Mouse (Mus musculus) adrenal gland (tissue): ENCODE measurements around the gene Lonp2.

Experiments used
- intact Hi-C: fragments of 180-260 bp; cut with DNase I; formaldehyde crosslinking; loops from one replicate; pipeline ENCODE4 v1.15.1; 2025
- microRNA-seq, 2 experiments: library from miRNA; unstranded; fragments of <30 nt; microRNA quantifications; one replicate each; pipeline ENCODE4; 2019

The Lonp2 gene

DNA sequence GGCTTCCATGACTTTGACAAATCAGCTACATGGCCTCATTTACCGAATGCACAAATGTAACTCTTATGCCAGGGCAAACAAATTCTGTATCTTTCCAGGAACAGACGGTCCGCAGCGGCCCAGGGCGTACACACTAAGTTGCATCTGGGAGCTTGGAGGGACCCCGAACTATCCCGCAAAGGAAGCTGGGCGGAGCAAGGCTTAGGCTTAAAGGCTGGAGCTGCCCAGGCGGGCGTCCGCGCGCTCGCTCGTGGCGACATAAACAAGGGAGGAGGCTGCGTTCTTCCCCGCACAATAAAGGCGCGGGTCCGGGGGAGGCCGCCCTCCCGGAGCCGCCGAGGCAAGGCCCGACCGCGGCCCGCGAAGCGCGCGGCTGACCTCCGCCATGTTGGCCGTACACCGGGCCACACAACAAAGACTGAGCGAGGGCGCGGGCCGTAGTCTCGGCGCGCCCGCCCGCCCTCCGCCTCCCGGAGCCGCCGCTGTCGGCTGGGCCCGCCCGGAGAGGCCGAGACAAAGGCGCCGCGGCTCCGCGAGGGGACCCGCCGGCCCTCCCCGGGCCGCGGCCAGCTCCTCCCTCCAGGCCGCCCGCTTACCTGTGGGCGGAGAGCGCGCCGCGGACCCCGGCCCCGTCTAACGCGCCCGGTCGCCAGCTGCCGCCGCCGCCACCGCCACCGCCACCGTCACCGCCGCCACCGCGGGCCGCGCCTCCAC, 121.5 kb downstream of the Lonp2 start, which contains the start of the genes Gm10638 and Siah1a:
Gene Gm10638 (plus strand): TSS at position 479 of the 714 bp plus-strand sequence.
Gene Siah1a (minus strand): TSS at position 714 of the 714 bp plus-strand sequence.
- intact Hi-C loops: no loop called here

DNA sequence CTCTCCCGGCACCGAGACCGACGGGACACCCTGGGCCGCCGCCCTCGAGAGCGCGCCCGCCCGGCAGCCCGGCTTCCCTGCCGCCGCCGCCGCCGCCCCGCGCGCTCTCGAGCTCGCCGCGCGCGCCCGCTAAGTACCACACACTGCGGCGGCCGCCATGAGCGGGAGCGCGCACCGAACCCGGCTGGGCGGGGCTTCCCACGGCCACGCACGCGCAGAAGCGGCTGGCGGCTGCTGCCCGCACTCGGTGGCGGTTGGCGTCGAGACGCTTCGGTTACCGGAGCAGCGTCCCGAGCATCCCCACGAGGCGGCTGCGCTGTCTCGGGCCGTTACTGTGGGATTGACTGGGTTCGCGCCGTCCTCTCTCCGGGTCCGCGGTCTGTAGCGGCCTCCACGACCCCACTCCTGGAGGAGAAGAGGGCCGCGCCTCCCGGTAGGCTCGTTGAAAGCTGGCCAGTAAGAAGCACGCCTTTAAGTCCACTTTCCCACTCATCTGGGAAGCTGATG, 122.1 kb downstream of the Lonp2 start:
- intact Hi-C loops: no loop called here

- intact Hi-C loops: no loop called here
Observed at GRCm38 (mm10) chr8:86746511-86746910, 122.7 kb downstream of the Lonp2 start.

- intact Hi-C loops: no loop called here
Observed at GRCm38 (mm10) chr8:86749842-86750241, 126.0 kb downstream of the Lonp2 start.

GRCm38 (mm10) chr8:86756948-86757733, 133.3 kb downstream of the Lonp2 start:
- intact Hi-C loops: no loop called here

DNA sequence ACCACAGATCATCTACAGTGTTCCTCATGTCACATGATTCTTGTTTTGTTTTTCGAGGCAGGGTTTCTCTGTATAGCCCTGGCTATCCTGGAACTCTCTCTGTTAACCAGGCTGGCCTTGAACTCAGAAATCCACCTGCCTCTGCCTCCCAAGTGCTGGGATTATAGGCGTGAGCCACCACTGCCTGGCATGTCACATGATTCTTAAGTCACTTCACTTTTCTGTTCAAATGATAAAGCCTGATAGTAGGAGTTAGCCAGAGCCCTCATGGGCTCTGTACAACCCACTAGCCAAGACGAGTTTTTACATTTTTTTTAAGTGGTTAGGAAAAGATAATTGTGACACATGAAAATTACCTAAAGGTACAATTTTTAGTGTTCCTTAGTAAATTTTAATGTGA, 134.8 kb downstream of the Lonp2 start:
- intact Hi-C loops: no loop called here

- intact Hi-C loops: no loop called here
Observed at GRCm38 (mm10) chr8:86759090-86759491, 135.2 kb downstream of the Lonp2 start.

DNA sequence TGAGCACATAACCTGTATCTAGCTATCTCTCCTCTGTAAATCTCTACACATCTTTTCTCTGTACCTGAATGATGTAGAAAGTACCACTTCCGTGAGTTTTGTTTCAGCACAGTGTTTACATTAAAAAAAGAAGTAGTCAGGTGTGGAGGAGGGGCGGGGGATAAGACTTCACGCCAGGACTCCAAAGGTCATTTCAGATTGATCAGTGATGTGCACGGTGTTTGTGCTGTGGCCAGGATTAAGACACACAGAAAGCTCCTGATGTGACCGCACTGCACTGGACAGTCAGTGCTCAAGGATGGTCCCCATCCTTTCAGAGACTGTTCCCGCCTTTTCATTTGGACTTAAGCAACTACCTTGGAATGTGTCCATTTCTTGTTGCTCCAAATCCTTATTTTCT, 136.9 kb downstream of the Lonp2 start:
- intact Hi-C loops: no loop called here

DNA sequence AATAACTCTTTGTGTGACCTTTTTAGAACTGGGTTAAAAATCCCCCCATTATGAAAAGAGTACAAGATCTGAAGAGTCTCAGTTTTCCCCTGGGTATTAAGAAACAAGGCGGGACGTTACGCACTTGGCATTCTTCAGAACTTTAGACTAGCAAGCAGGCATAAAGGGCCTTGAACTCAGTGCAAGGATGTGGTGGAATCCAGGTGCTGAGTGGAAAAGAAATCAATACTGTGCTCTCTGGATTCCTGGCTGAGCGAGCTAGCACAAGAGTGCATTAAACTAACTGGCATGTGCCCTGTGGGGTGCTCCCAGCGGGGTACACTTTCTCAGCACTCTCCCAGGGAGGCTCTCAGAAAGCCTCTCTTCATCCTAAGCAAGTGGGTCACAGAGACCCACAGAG, 139.0 kb downstream of the Lonp2 start:
- intact Hi-C loops: no loop called here

DNA sequence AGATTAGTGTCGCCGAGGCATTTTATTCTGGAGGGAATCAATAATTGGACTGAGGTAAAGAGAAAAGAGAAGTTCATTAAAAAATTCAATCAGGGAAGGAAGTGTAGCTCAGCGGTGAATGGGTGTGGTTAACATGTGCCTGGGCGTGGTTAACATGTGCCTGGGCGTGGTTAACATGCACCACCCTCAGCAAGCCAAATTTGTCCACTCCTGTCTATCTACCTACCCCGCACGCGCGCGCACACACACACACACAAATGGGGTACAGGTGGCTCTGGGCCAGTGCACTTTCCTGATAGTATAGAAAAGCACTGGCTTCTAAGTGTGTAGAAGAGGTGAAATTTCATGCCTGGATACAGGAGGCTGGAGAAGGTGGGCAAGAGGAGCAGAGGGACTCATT, 141.3 kb downstream of the Lonp2 start:
- intact Hi-C loops: no loop called here

DNA sequence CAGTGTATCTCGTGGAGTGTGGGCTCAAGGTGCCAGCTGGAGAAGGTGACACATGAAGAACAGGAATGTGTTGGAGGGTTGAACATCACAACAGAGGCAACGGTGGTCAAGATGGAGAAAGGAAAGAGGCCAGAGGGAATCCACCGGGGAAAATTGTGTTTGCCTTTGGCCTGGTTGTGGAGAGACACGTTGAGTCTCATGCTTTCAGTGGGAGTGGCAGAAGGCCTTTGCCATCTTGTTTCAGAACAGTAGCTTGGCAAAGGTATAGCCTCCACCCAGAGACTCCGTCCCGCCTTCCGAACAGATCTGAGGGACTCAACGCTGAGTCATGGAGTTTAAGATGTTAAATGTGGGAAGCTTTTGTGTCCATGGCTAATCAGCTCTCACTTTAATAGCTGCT, 141.8 kb downstream of the Lonp2 start:
- intact Hi-C loops: no loop called here

- intact Hi-C loops: no loop called here
Observed at GRCm38 (mm10) chr8:86766548-86767211, 142.8 kb downstream of the Lonp2 start.

DNA sequence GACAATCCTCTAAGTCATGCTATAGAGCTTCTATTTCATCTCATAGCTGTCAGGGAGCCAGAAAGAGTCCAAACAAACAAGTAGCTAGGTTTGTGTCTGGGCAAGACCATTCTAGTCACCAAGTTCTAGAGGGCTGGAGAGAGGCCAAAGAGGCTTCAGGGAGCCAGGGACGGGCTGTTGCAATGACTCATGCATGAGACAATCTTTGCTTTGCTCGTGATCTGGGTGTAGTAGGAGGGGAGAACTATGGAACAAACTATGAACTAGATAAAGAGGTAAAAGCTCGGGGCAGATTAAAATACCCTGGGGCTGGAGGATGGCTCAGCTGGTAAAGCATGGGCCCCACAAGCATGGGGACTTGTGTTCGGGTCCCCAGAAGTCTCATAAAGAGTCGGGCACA, 144.7 kb downstream of the Lonp2 start:
- intact Hi-C loops: no loop called here

DNA sequence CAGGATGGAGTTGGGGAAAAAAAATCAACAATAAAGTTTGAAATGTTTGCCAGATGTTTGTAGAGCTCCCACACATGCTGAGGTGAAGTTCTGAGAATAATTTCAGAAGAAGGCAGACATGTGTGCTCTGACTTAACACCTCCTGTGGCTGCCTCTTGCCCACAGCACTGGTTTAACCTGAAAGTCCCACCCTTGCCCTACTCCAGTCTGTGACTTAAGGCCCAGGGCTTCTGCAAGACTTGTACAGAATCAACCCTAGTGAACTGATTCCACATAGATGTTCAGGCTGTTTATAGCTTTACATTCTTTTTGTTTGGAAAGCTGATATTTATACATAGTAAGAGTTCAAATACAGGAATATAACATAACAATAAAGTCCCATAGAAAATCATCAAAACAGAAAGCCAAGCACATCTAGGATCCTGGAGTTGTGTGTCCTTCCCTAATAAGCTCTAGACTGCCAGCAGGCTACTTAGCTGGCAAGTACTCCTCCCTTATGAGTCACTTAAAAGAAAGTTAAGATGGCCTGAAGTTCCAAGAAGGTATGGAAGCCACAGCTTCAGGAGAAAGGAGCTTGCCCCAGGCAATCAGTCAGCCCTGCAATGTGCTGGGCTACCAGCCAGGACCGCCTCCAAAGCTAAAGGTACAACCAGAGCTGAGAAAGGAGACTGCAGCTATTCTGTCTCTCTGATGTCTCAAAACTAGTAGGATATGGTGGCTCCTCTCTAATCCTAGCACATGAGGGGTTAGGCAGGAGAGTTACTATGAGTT, 146.3 kb downstream of the Lonp2 start:
- intact Hi-C loops: no loop called here

Small RNAs within 50 kb of the gene (microRNA-seq; reads per million reads assigned to microRNA genes)
- 0 reads per million in 2 experiments for gene Gm44348
